ENCODE assay signal across 9 mouse cellular contexts in the genomic region with DNA sequence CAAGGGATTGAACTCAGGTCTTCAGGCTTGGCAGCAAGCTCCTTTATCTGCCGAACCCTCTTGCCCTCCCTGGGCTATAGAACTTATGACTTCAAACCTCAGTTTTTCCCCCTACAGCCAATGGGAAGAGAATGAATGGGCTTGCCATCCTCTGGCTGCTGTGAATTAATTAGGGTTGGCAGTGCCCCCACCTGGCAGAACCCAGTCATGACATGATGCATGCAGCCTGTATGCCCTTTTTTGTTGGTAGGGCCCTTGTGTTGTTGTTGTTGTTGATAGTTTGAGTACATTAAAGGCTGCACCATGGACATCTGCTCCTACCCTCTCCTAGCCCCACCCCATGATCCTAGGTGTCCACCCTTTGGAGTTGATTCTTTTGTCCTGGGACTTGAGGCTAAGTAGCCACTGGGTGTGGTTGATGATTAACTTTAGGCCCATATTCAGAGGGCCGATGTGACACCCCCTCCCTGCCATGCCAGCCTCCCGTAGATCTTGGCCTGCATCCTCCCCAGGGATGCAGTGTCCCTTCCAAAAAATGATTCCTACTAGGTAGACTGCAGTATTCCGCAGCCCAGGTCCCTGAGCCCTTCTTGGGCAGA. TPM values are rescaled to one million over a fixed set of nuclear protein-coding genes. Genes with fewer than 3 reads are reported as not detected.
DNase-seq lines count a peak whose midpoint lies in the region; ATAC-seq and TF ChIP-seq lines count a peak whose summit lies in the region.
"Had no signal": no experiment of that assay in that cellular context is flagged by ENCODE, and none has a peak within 500 bp of the region (broad histone marks: within the 10 kb centered on the region; RNA-seq: fewer than 3 reads in every experiment).

No protein-coding gene starts in this region.

- no peaks in the 10 kb centered on the region for H3K79me2 ChIP-seq in CH12.LX (replicated peaks; ENCODE audit: control insufficient read depth, extremely low read depth, insufficient read depth, poor library complexity, severe bottlenecking)

- no peak overlapping the region for H3K4me3 ChIP-seq in embryonic facial prominence, embryonic 11.5 days (ENCODE audit: low read depth, low read length)
- no peak overlapping the region for H3K4me3 ChIP-seq in embryonic facial prominence, embryonic 10.5 days
- no peak overlapping the region for H3K4me3 ChIP-seq in CH12.LX (replicated peaks in 1 of 3; ENCODE audit: low read depth in 2 of 3, low read length in 2 of 3, poor library complexity in 1 of 3)
- H3K4me3 ChIP-seq in embryonic facial prominence, embryonic 14.5 days (ENCODE audit: low read depth, low read length): no peak overlapping the region
- H3K4me3 ChIP-seq in stomach, embryonic 15.5 days (replicated peaks): no peak overlapping the region
- H3K4me3 ChIP-seq: midbrain, embryonic 12.5 days had no signal

- no peaks in the 10 kb centered on the region for H3K36me3 ChIP-seq in embryonic facial prominence, embryonic 11.5 days (replicated peaks; ENCODE audit: control insufficient read depth, insufficient read depth, low read depth, low read length)
- H3K36me3 ChIP-seq in embryonic facial prominence, embryonic 10.5 days (replicated peaks): no peaks in the 10 kb centered on the region
- peaks cover 0 to 30% of the 10 kb centered on the region in 2 experiments for H3K36me3 ChIP-seq in CH12.LX (replicated peaks in 1 of 2; ENCODE audit: control insufficient read depth in 1 of 2, insufficient read depth in 1 of 2, low read length in 1 of 2)
- H3K36me3 ChIP-seq in embryonic facial prominence, embryonic 14.5 days (ENCODE audit: control insufficient read depth, insufficient read depth, low read length): no peaks in the 10 kb centered on the region
- H3K36me3 ChIP-seq in stomach, embryonic 15.5 days: no peaks in the 10 kb centered on the region
- H3K36me3 ChIP-seq: midbrain, embryonic 12.5 days had no signal

- H3K4me1 ChIP-seq in embryonic facial prominence, embryonic 11.5 days (ENCODE audit: control insufficient read depth, insufficient read depth, low read length): 0 out of 2 replicates have a peak, but pooled peaks cover 5% of the 10 kb centered on the region
- H3K4me1 ChIP-seq in embryonic facial prominence, embryonic 10.5 days: peaks cover 59% of the 10 kb centered on the region
- peaks cover 5 to 54% of the 10 kb centered on the region in 2 experiments for H3K4me1 ChIP-seq in CH12.LX (ENCODE audit: control insufficient read depth in 1 of 2, insufficient read depth in 2 of 2)
- peaks cover 43% of the 10 kb centered on the region for H3K4me1 ChIP-seq in embryonic facial prominence, embryonic 14.5 days (ENCODE audit: control insufficient read depth, insufficient read depth, low read length)
- H3K4me1 ChIP-seq in stomach, embryonic 15.5 days: peaks cover 47% of the 10 kb centered on the region

- H3K27ac ChIP-seq in embryonic facial prominence, embryonic 11.5 days (replicated peaks; ENCODE audit: low read depth, low read length): no peak overlapping the region
- no peak overlapping the region for H3K27ac ChIP-seq in embryonic facial prominence, embryonic 10.5 days (replicated peaks)
- H3K27ac ChIP-seq in CH12.LX (ENCODE audit: insufficient read depth, low read depth): no peak overlapping the region
- peak overlapping the region; percentile 89; the same call in 1 of the 2 replicates for H3K27ac ChIP-seq in embryonic facial prominence, embryonic 14.5 days (replicated peaks; ENCODE audit: low read depth, low read length)
- 0 out of 2 replicates have a peak overlapping the region, but pooled peaks have one; percentile 33 for H3K27ac ChIP-seq in stomach, embryonic 15.5 days
- H3K27ac ChIP-seq: midbrain, embryonic 12.5 days had no signal

- TF ChIP-seq EP300 in CH12.LX (IDR thresholded peaks at IDR 0.05; ENCODE audit: low read length): no peak

- peak; percentile 83 for TF ChIP-seq RAD21 in CH12.LX (IDR thresholded peaks at IDR 0.05; ENCODE audit: low read depth, low read length)

- DNase-seq in embryonic facial prominence, embryonic 11.5 days (ENCODE audit: low spot score): peak; percentile 23
- DNase-seq in embryonic facial prominence, embryonic 10.5 days (ENCODE audit: low spot score): no peak
- DNase-seq in CH12.LX (ENCODE audit: extremely low read depth): peak; percentile 76
- DNase-seq in embryonic facial prominence, embryonic 14.5 days (ENCODE audit: low spot score): no peak
- DNase-seq in lung, postnatal 14 days: peak; percentile 70
- no peak for DNase-seq in gastrocnemius, postnatal 10 days

- 83% methylated on average over 4 of the region's 4 CpGs for WGBS in embryonic facial prominence, embryonic 11.5 days
- WGBS in embryonic facial prominence, embryonic 10.5 days: 76% methylated on average over 4 of the region's 4 CpGs
- WGBS in embryonic facial prominence, embryonic 14.5 days: 83% methylated on average over 4 of the region's 4 CpGs
- WGBS in stomach, embryonic 15.5 days: 59% methylated on average over 4 of the region's 4 CpGs

- dilution Hi-C loops in CH12.LX (cut with MboI; ENCODE audit: extremely low pct_ligation_motif_present, extremely low pct_unique_long_range_greater_than_20kb, low sequenced_read_pairs): no loop called here

- no peak for TF ChIP-seq POLR2A in CH12.LX (IDR thresholded peaks at IDR 0.05; ENCODE audit: low read depth, low read length)

- peak; percentile 73 to 88 for TF ChIP-seq CTCF in CH12.LX (conservative IDR thresholded peaks at IDR 0.05 in 1 of 2, IDR thresholded peaks at IDR 0.05 in 1 of 2; ENCODE audit: low read depth in 2 of 2, low read length in 2 of 2)

- no peaks in the 10 kb centered on the region for H3K27me3 ChIP-seq in embryonic facial prominence, embryonic 11.5 days (ENCODE audit: control insufficient read depth, insufficient read depth, low read length)
- H3K27me3 ChIP-seq in embryonic facial prominence, embryonic 10.5 days (replicated peaks; ENCODE audit: low read depth, poor library complexity, severe bottlenecking): no peaks in the 10 kb centered on the region
- no peaks in the 10 kb centered on the region for H3K27me3 ChIP-seq in CH12.LX (replicated peaks)
- H3K27me3 ChIP-seq in embryonic facial prominence, embryonic 14.5 days (replicated peaks; ENCODE audit: control insufficient read depth, insufficient read depth, low read length): no peaks in the 10 kb centered on the region
- no peaks in the 10 kb centered on the region for H3K27me3 ChIP-seq in stomach, embryonic 15.5 days (replicated peaks)
- H3K27me3 ChIP-seq: midbrain, embryonic 12.5 days had no signal

- no peak overlapping the region for H3K9ac ChIP-seq in embryonic facial prominence, embryonic 11.5 days (replicated peaks; ENCODE audit: low read length)
- H3K9ac ChIP-seq in CH12.LX (ENCODE audit: insufficient read depth, low read depth): no peak overlapping the region
- H3K9ac ChIP-seq in embryonic facial prominence, embryonic 14.5 days (ENCODE audit: low read depth, low read length): no peak overlapping the region
- no peak overlapping the region for H3K9ac ChIP-seq in stomach, embryonic 15.5 days
- H3K9ac ChIP-seq: midbrain, embryonic 12.5 days had no signal

- in situ Hi-C loops in CH12.LX (cut with MboI; ENCODE audit: low pct_ligation_motif_present, low pct_unique_long_range_greater_than_20kb, low sequenced_read_pairs): loop anchor here (5.0 kb wide), 1 partner anchor 53 kb away; no protein-coding TSS in a partner anchor

- no peaks in the 10 kb centered on the region for H3K9me3 ChIP-seq in embryonic facial prominence, embryonic 11.5 days (replicated peaks; ENCODE audit: control insufficient read depth, low read length)
- no peaks in the 10 kb centered on the region for H3K9me3 ChIP-seq in embryonic facial prominence, embryonic 10.5 days
- no peaks in the 10 kb centered on the region for H3K9me3 ChIP-seq in CH12.LX (replicated peaks; ENCODE audit: low read length)
- H3K9me3 ChIP-seq in embryonic facial prominence, embryonic 14.5 days (ENCODE audit: control insufficient read depth, low read length): no peaks in the 10 kb centered on the region
- H3K9me3 ChIP-seq in stomach, embryonic 15.5 days: no peaks in the 10 kb centered on the region
- H3K9me3 ChIP-seq: midbrain, embryonic 12.5 days had no signal

- ATAC-seq in embryonic facial prominence, embryonic 11.5 days (replicated peaks; ENCODE audit: insufficient number of reproducible peaks, low FRiP score, low TSS enrichment, low read depth): no peak
- no peak for ATAC-seq in embryonic facial prominence, embryonic 14.5 days (ENCODE audit: low read depth)
- ATAC-seq in inflammation-experienced regulatory T-cells, adult 6 months: peak; percentile 56
- no peak for ATAC-seq in stomach, embryonic 15.5 days (ENCODE audit: insufficient read depth, low FRiP score, low read depth)

- H3K4me2 ChIP-seq in embryonic facial prominence, embryonic 11.5 days (ENCODE audit: low read depth, low read length): no peak overlapping the region
- H3K4me2 ChIP-seq in CH12.LX (ENCODE audit: insufficient read depth, low read depth, poor library complexity, severe bottlenecking): no peak overlapping the region
- H3K4me2 ChIP-seq in embryonic facial prominence, embryonic 14.5 days (ENCODE audit: low read depth, low read length): no peak overlapping the region
- H3K4me2 ChIP-seq in stomach, embryonic 15.5 days: no peak overlapping the region
- H3K4me2 ChIP-seq: midbrain, embryonic 12.5 days had no signal

TF ChIP-seq in CH12.LX, 34 proteins besides CTCF, POLR2A, EP300 and RAD21 (continues in another document):
- TF ChIP-seq ETS1 (conservative IDR thresholded peaks at IDR 0.05; ENCODE audit: low read depth, low read length) (no peak), MAFK (IDR thresholded peaks at IDR 0.05; ENCODE audit: insufficient replicate concordance, low read length) (no peak), PAX5 (IDR thresholded peaks at IDR 0.05; ENCODE audit: low read length) (no peak), CHD2 (IDR thresholded peaks at IDR 0.05; ENCODE audit: low read length) (no peak), BHLHE40 (IDR thresholded peaks at IDR 0.05; ENCODE audit: low read depth, low read length) (no peak), NRF1 (IDR thresholded peaks at IDR 0.05; ENCODE audit: low read depth, low read length) (no peak), ZNF384 (IDR thresholded peaks at IDR 0.05; ENCODE audit: low read depth, low read length) (no peak), E2F4 (IDR thresholded peaks at IDR 0.05; ENCODE audit: insufficient replicate concordance, low read depth, low read length) (no peak)

RNA-seq across cellular contexts. Expression of gene Trak1, which starts 57.6 kb away (rescaled TPM):
- polyA plus RNA-seq in embryonic facial prominence, embryonic 11.5 days (2014; fragmentation: Nextera tagmentation; extraction: Ambion mirVana): 8.8 and 10.1 TPM in 2 replicates
- polyA plus RNA-seq in embryonic facial prominence, embryonic 10.5 days (2016; fragmentation: Nextera tagmentation; extraction: Ambion mirVana): 14.1 and 14.7 TPM in 2 replicates
- total RNA-seq in CH12.LX (2012; rRNA removed) (16.5 and 18.1 TPM in 2 replicates), CH12.LX (2014; rRNA removed) (7.0 and 8.2 TPM in 2 replicates)
- polyA plus RNA-seq in CH12.LX (2012; ENCODE audit: insufficient read length, low read depth): 24.6 and 28.6 TPM in 2 replicates
- polyA plus RNA-seq in embryonic facial prominence, embryonic 14.5 days (2014; fragmentation: Nextera tagmentation; extraction: Ambion mirVana): 20.4 and 28.3 TPM in 2 replicates
- polyA plus RNA-seq in inflammation-experienced regulatory T-cells, adult 6 months (2017; shearing (Covaris generic)): 10 to 100 TPM in 2 of 3 experiments, 1 to 10 TPM in 1; 7.5 to 12.9 (median 11.8) TPM
- 20.7 and 21.3 TPM in 2 replicates for polyA plus RNA-seq in stomach, embryonic 15.5 days (2015; fragmentation: Nextera tagmentation; extraction: Ambion mirVana)
- 100 to 1,000 TPM; 203 to 207 TPM for total RNA-seq in gastrocnemius, postnatal 10 days (2021)

Comparison
In these comparisons a context has a peak if more than half of its experiments do, and no peak if none do; other contexts are left out.
1. DNase-seq: peak in embryonic facial prominence, embryonic 11.5 days (single experiment), CH12.LX (single experiment) and lung, postnatal 14 days (single experiment); none in embryonic facial prominence, embryonic 10.5 days (single experiment), embryonic facial prominence, embryonic 14.5 days (single experiment) and gastrocnemius, postnatal 10 days (single experiment).
2. H3K27ac ChIP-seq: peak in embryonic facial prominence, embryonic 14.5 days (single experiment) and stomach, embryonic 15.5 days (single experiment); none in embryonic facial prominence, embryonic 11.5 days (single experiment), embryonic facial prominence, embryonic 10.5 days (single experiment) and CH12.LX (single experiment).